Mouse (Mus musculus) lung, embryonic 16.5 days (tissue): ENCODE measurements around the gene B2m. TPM values are rescaled to one million over a fixed set of nuclear protein-coding genes. Genes with fewer than 3 reads are reported as not detected.

Experiments
- polyA plus RNA-seq: library from polyadenylated mRNA; unstranded; fragments of >200 nt; fragmentation: Nextera tagmentation; extraction: Ambion mirVana; gene quantifications from 2 replicates; pipeline ENCODE4 v1.2.1, GENCODE M21; 2015

The B2m gene
- polyA plus RNA-seq, 1 experiment from 2014 or later = 408 TPM

Other genes with a start within 250 kb of the B2m start
- 48.2 and 50.5 TPM in 2 replicates for gene Ctdspl2, start 191.7 kb upstream of the B2m start, polyA plus RNA-seq
- gene Mageb3, start 191.6 kb upstream of the B2m start, polyA plus RNA-seq = 0.11 and 0.13 TPM in 2 replicates
- 9.1 and 9.7 TPM in 2 replicates for gene Eif3j1, start 119.1 kb upstream of the B2m start, polyA plus RNA-seq
- gene Spg11, start 29.3 kb upstream of the B2m start, polyA plus RNA-seq = 8.9 and 9.5 TPM in 2 replicates
- 0.11 TPM in 1 of 2 replicates, not detected in the other for gene Trim69, start 13.0 kb downstream of the B2m start, polyA plus RNA-seq
- gene Patl2, start 38.5 kb downstream of the B2m start, polyA plus RNA-seq = not detected in 2 replicates
- gene Terb2, start 38.6 kb downstream of the B2m start, polyA plus RNA-seq = not detected in 2 replicates
- 23.4 and 26.2 TPM in 2 replicates for gene Sord, start 87.1 kb downstream of the B2m start, polyA plus RNA-seq
- not detected in 2 replicates for gene Duox2, start 150.8 kb downstream of the B2m start, polyA plus RNA-seq
- gene Duoxa2, start 151.2 kb downstream of the B2m start, polyA plus RNA-seq = not detected in 2 replicates
- 0.30 and 0.51 TPM in 2 replicates for gene Duoxa1, start 166.0 kb downstream of the B2m start, polyA plus RNA-seq
- 0.03 and 0.16 TPM in 2 replicates for gene Duox1, start 168.0 kb downstream of the B2m start, polyA plus RNA-seq
- gene Shf, start 221.5 kb downstream of the B2m start, polyA plus RNA-seq = 2.5 and 2.9 TPM in 2 replicates